Mouse (Mus musculus) myocyte (in vitro differentiated cells): Measurements from ENCODE around the gene Plxnb1.

Experiments used
- POLR2A ChIP-seq: IDR thresholded peaks from one replicate; pipeline ENCODE4 v1.6.1; 2011; ENCODE audit warnings: low read depth, mild to moderate bottlenecking, control low read depth, moderate library complexity; ENCODE audit not compliant: insufficient read length
- POLR2AphosphoS2 ChIP-seq: IDR thresholded peaks from one replicate; pipeline ENCODE4 v1.6.1; 2011; ENCODE audit warnings: low read depth, control low read depth; ENCODE audit not compliant: insufficient read length

GRCm38 (mm10) chr9:109092799-109093198, 2.4 kb upstream of the Plxnb1 start:
- TF ChIP-seq POLR2AphosphoS2 = no peak
- TF ChIP-seq POLR2A = no peak
